Mouse (Mus musculus) CD4-positive, CD25-positive, alpha-beta regulatory T cell, adult 2 months (primary cell): ENCODE results near the gene Basp1.

Source experiments
- DNase-seq: peaks from one replicate; pipeline ENCODE4 v3.0.0-alpha.2; 2012; ENCODE audit warnings: low read depth, low spot score

Basp1 gene

GRCm38 (mm10) chr15:25416367-25416766, 2.8 kb upstream of the Basp1 start:
- no peak for DNase-seq

- no peak for DNase-seq
Observed at GRCm38 (mm10) chr15:25415958-25416357, 2.4 kb upstream of the Basp1 start.

GRCm38 (mm10) chr15:25414747-25415119, 1.2 kb upstream of the Basp1 start:
- peak; percentile 89 for DNase-seq

GRCm38 (mm10) chr15:25414011-25414746, 615 bp upstream of the Basp1 start:
- DNase-seq, result peak; percentile 38

GRCm38 (mm10) chr15:25412761-25413261, 753 bp downstream of the Basp1 start:
- DNase-seq, result peak; percentile 25

- DNase-seq, result peak; percentile 54
Observed at GRCm38 (mm10) chr15:25412171-25412641, 1.4 kb downstream of the Basp1 start.

GRCm38 (mm10) chr15:25411461-25411860, 2.1 kb downstream of the Basp1 start:
- DNase-seq, result no peak

GRCm38 (mm10) chr15:25405926-25406325, 7.6 kb downstream of the Basp1 start:
- no peak for DNase-seq

- no peak for DNase-seq
Observed at GRCm38 (mm10) chr15:25403879-25404278, 9.7 kb downstream of the Basp1 start.

- no peak for DNase-seq
Observed at GRCm38 (mm10) chr15:25402001-25402400, 11.6 kb downstream of the Basp1 start.

GRCm38 (mm10) chr15:25400276-25400675, 13.3 kb downstream of the Basp1 start:
- no peak for DNase-seq

GRCm38 (mm10) chr15:25395912-25396590, 17.5 kb downstream of the Basp1 start:
- DNase-seq, result no peak

- DNase-seq, result no peak
Observed at GRCm38 (mm10) chr15:25392525-25393099, 21.0 kb downstream of the Basp1 start.

GRCm38 (mm10) chr15:25391210-25391609, 22.4 kb downstream of the Basp1 start:
- DNase-seq, result no peak

GRCm38 (mm10) chr15:25387572-25387971, 26.0 kb downstream of the Basp1 start:
- DNase-seq, result no peak

GRCm38 (mm10) chr15:25380051-25380450, 33.5 kb downstream of the Basp1 start:
- DNase-seq, result no peak

- no peak for DNase-seq
Observed at GRCm38 (mm10) chr15:25378707-25379106, 34.9 kb downstream of the Basp1 start.

- no peak for DNase-seq
Observed at GRCm38 (mm10) chr15:25376914-25377313, 36.6 kb downstream of the Basp1 start.

GRCm38 (mm10) chr15:25373486-25373885, 40.1 kb downstream of the Basp1 start:
- DNase-seq, result no peak

- DNase-seq, result no peak
Observed at GRCm38 (mm10) chr15:25369522-25369921, 44.0 kb downstream of the Basp1 start.

- no peak for DNase-seq
Observed at GRCm38 (mm10) chr15:25365503-25365902, 48.1 kb downstream of the Basp1 start.

- DNase-seq, result no peak
Observed at GRCm38 (mm10) chr15:25364819-25365463, 48.6 kb downstream of the Basp1 start.
